Mouse (Mus musculus) ES-E14 (cell line): Measurements from ENCODE around the gene Dock9. TPM values are rescaled to one million over a fixed set of nuclear protein-coding genes. Genes with fewer than 3 reads are reported as not detected.

Source experiments
- DNase-seq: peaks from one replicate; pipeline ENCODE4 v3.0.0-alpha.2; 2013; ENCODE audit warnings: low read depth, low spot score
- H3K27ac ChIP-seq: 2 replicates; pipeline ENCODE4 v1.5.1; 2012; ENCODE audit warnings: low read depth, mild to moderate bottlenecking, low read length, moderate library complexity, mixed read lengths; ENCODE audit not compliant: poor library complexity, insufficient read depth, severe bottlenecking
- H3K36me3 ChIP-seq: 2 replicates; pipeline ENCODE4 v1.6.1; 2012; ENCODE audit warnings: mild to moderate bottlenecking, low read length, moderate library complexity, mixed read lengths; ENCODE audit not compliant: control insufficient read depth, poor library complexity, insufficient read depth, severe bottlenecking
- H3K4me1 ChIP-seq, 2 experiments: fragments of 150-350 bp in 1 of 2; sonication (generic) in 1 of 2; 2 replicates each; pipeline ENCODE4 v1.6.1; 2012; ENCODE audit warnings: low read length in 2 of 2, mild to moderate bottlenecking in 1 of 2, mixed read lengths in 1 of 2; ENCODE audit not compliant: control insufficient read depth in 2 of 2, insufficient read depth in 2 of 2, poor library complexity in 1 of 2
- H3K4me3 ChIP-seq, 2 experiments: fragments of 150-350 bp in 1 of 2; sonication (generic) in 1 of 2; 2 replicates each; pipeline ENCODE4 v1.5.1; 2012; ENCODE audit warnings: low read length in 2 of 2, low read depth in 1 of 2, mild to moderate bottlenecking in 1 of 2, mixed read lengths in 1 of 2; ENCODE audit not compliant: insufficient read depth in 1 of 2, poor library complexity in 1 of 2, severe bottlenecking in 1 of 2
- H3K9ac ChIP-seq: 2 replicates; pipeline ENCODE4 v1.6.1; 2012; ENCODE audit warnings: low read depth, mild to moderate bottlenecking, low read length, mixed read lengths; ENCODE audit not compliant: poor library complexity, insufficient read depth, severe bottlenecking
- H3K9me3 ChIP-seq: fragments of 150-350 bp; sonication (generic); 2 replicates; pipeline ENCODE4 v1.6.1; 2012; ENCODE audit warnings: low read depth, mild to moderate bottlenecking, low read length; ENCODE audit not compliant: control insufficient read depth, insufficient read depth
- CHD2 ChIP-seq: IDR thresholded peaks from 2 replicates; pipeline ENCODE4 v1.6.1; 2014; ENCODE audit warnings: mild to moderate bottlenecking, low read depth, low read length, inconsistent platforms
- HCFC1 ChIP-seq: IDR thresholded peaks from 2 replicates; pipeline ENCODE4 v1.6.1; 2012; ENCODE audit warnings: low read length, inconsistent platforms, borderline replicate concordance; ENCODE audit not compliant: insufficient read depth
- MAFK ChIP-seq: IDR thresholded peaks from 2 replicates; pipeline ENCODE4 v1.6.1; 2014; ENCODE audit warnings: mild to moderate bottlenecking, low read depth, low read length, inconsistent platforms; ENCODE audit not compliant: insufficient read depth
- ZC3H11A ChIP-seq: IDR thresholded peaks from 2 replicates; pipeline ENCODE4 v1.6.1; 2012; ENCODE audit warnings: low read depth, mild to moderate bottlenecking, inconsistent platforms, low read length, borderline replicate concordance
- ZNF384 ChIP-seq: IDR thresholded peaks from 2 replicates; pipeline ENCODE4 v1.6.1; 2012; ENCODE audit warnings: low read depth, low read length, inconsistent platforms
- in situ Hi-C, 2 experiments: fragments of 600-800 bp; cut with MboI; formaldehyde crosslinking; loops; one replicate each; pipeline ENCODE4 v1.15.1; 2025; ENCODE audit warnings: low sequenced_read_pairs in 2 of 2, inconsistent platforms in 1 of 2; ENCODE audit not compliant: unreplicated experiment in 2 of 2
- total RNA-seq: library from RNA; depleted of rRNA; stranded (reverse); fragments of 300-350 nt; gene quantifications from 2 replicates; pipeline ENCODE4 v1.2.3, GENCODE M21; 2012

The Dock9 gene
- total RNA-seq, 1 experiment = 8.3 TPM

- H3K9ac ChIP-seq = no peak overlapping the region
- H3K4me3 ChIP-seq = no peak overlapping the region
- in situ Hi-C loops = no loop called here
- TF ChIP-seq CHD2 = no peak
- no peak for TF ChIP-seq MAFK
- TF ChIP-seq ZNF384 = no peak
- no peak for TF ChIP-seq HCFC1
- no peak for TF ChIP-seq ZC3H11A
- H3K27ac ChIP-seq = no peak overlapping the region
- no peak for DNase-seq
- peaks cover 6% of the 10 kb centered on the region; the same call in 1 of the 2 replicates for H3K9me3 ChIP-seq
- no peaks in the 10 kb centered on the region for H3K4me1 ChIP-seq
- H3K36me3 ChIP-seq = no peaks in the 10 kb centered on the region
Observed at GRCm38 (mm10) chr14:121833001-121833520, 35.4 kb upstream of the Dock9 start.

- in situ Hi-C loops = no loop called here
- Histone ChIP-seq H3K4me3 (no peak overlapping the region), H3K4me1 (no peaks in the 10 kb centered on the region), H3K27ac (no peak overlapping the region), H3K36me3 (no peaks in the 10 kb centered on the region), H3K9me3 (peaks cover 1% of the 10 kb centered on the region; the same call in 1 of the 2 replicates), H3K9ac (no peak overlapping the region)
- TF ChIP-seq CHD2 = no peak
- no peak for DNase-seq
Observed at GRCm38 (mm10) chr14:121829816-121830442, 32.3 kb upstream of the Dock9 start.

DNA sequence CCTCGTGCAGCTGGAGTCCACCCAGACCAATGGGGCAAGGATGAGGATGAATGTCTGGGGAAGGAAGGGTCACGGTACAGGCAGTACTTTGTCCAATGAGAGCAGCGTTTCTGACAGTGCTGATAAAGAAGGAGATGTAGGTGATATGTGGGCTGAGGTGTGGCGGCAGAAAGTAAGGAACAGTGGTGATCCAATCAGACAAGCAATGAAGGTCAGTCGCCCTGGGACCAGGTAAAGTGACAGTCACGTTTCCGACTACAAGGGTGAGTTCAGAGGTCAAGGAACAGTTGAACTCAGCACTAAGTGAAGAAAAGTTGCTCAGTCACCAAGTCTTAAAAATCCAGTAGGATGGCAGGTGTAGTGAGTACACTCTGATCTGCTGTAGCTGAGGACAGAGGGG lies 29.5 kb upstream of the Dock9 start:
- Histone ChIP-seq H3K4me1 (peaks cover 0 to 3% of the 10 kb centered on the region in 2 experiments; a peak in 1 of 4 replicates), H3K36me3 (no peaks in the 10 kb centered on the region), H3K9ac (no peak overlapping the region), H3K9me3 (no peaks in the 10 kb centered on the region), H3K27ac (no peak overlapping the region), H3K4me3 (no peak overlapping the region)
- TF ChIP-seq MAFK = no peak
- no peak for TF ChIP-seq ZC3H11A
- no peak for TF ChIP-seq CHD2
- no peak for TF ChIP-seq HCFC1
- no peak for TF ChIP-seq ZNF384
- DNase-seq = no peak
- in situ Hi-C loops = no loop called here

- Histone ChIP-seq H3K4me1 (peaks cover 0 to 3% of the 10 kb centered on the region in 2 experiments; a peak in 1 of 4 replicates), H3K27ac (no peak overlapping the region), H3K9ac (no peak overlapping the region), H3K9me3 (no peaks in the 10 kb centered on the region), H3K36me3 (no peaks in the 10 kb centered on the region), H3K4me3 (no peak overlapping the region)
- in situ Hi-C loops = no loop called here
- TF ChIP-seq CHD2 (no peak), MAFK (no peak), ZC3H11A (no peak), HCFC1 (no peak), ZNF384 (no peak)
- DNase-seq = no peak
Observed at GRCm38 (mm10) chr14:121825521-121826445, 28.1 kb upstream of the Dock9 start.
